Mouse (Mus musculus): Measurements from ENCODE around the gene Teddm2.

GRCm38 (mm10) chr1:153947837-153948236 lies 47.8 kb upstream of the Teddm2 start:
- TF ChIP-seq CTCF (IDR thresholded peaks at IDR 0.05; ENCODE audit: low read depth) = no peak
- TF ChIP-seq EP300 (IDR thresholded peaks at IDR 0.05; ENCODE audit: low read depth) = no peak

Measured in heart, postnatal 0 days (tissue).